Mouse (Mus musculus): ENCODE measurements around the gene Kdelr3. TPM values are rescaled to one million over a fixed set of nuclear protein-coding genes. Genes with fewer than 3 reads are reported as not detected.
A peak's percentile ranks its signal among the peaks of the same experiment; 100 is the strongest.

The Kdelr3 gene
- total RNA-seq, 2 experiments from 2014 or later: 0.12 to 0.21 TPM

DNA sequence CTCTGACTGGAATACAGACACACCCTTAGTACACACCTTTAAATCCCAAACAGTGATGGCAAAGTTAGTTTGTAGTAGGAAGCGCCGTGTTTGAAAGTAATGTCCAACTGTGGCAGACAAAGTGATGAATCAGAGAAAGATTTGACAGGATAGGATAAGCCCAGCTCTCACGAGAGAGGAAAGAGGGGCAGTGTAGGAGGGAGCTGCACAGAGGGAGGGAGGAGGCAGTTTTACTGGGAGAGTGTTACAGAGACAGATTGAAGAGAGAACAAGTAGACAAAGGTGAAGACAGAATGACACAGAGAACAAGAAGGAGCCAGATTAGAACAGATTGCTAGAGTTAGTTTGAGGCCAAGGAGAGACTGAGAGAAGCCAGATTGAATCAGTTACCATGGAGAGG is 43.4 kb downstream of the Kdelr3 start:
- no peak for ATAC-seq (replicated peaks; ENCODE audit: poor library complexity)

DNA sequence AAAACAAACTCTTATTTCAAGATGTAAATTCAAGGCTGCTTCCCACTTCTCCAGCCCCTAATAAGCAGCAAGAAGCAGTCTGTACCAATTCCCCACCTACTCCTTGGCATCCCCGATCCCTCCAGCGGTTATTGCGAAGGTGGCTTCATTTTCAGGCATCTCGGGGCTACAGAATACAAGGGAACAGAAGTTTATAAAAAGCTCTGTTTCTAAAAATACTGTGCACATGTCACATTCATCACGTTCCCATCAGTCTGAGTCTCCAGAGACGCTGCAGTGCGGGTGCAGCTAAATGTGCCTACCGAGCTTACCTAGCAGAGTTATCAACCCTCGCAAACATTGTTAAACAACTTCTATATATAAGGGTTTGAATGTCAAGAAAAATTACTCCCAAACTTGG is 46.2 kb downstream of the Kdelr3 start:
- ATAC-seq (replicated peaks; ENCODE audit: poor library complexity): no peak

DNA sequence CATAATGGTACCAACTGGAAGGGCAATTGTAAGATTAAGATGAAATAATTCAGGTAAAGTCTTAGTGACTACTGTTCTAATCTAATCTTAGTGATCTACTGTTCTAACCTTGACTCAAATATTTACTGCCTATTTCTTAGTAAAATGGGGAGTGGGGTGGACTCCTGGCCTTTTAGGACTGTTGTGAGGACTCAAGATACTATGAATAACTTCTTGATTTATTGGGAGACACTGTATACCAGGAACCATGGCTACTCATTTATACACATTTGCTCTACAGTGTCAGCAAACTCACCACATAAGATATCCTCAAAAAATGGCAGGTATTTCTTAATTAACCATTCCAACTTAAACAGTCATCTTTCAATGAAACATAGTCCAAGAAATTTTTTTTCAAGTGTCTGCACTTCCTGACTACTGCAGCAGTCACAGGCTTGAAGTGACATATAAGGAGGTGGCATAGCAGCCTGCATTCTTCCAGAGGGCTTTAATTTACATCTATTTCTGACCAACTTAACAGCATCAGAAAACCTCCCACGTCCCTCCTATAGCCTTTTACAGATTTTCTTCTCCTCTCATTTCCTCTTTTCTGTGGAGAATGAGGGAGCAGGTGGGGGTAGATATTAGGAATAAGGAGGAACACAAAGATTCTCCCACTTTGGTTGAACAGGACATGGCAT is 59.5 kb downstream of the Kdelr3 start:
- no peak for ATAC-seq (replicated peaks; ENCODE audit: poor library complexity)

DNA sequence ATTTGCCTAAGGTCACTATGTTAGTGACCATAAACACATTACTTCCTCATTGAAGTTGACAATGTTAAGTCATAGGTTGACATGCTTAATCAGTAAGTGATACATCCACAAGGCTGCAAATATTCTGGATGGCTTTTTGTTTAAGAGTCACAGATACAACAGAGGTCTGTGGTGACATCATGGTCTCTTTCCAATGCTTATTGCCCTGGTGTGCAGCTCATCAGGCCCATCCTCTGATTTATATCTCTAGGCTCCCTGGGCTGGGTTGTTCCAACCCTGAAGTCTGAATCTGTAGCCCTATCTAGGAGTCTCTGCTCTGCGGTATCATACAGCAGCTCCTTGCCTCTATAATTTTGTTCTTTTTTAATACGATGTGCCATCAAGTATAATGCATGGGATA is 60.7 kb downstream of the Kdelr3 start:
- peak; percentile 37; the same call in 1 of the 2 replicates for ATAC-seq (replicated peaks; ENCODE audit: poor library complexity)

Other genes starting within 250 kb of the Kdelr3 start
- gene Baiap2l2, start 230.9 kb upstream of the Kdelr3 start, total RNA-seq (2015): 0.27 and 0.34 TPM in 2 replicates
- gene Baiap2l2, start 230.9 kb upstream of the Kdelr3 start, total RNA-seq (2017): not detected in 2 replicates
- gene Pla2g6, start 188.0 kb upstream of the Kdelr3 start, total RNA-seq (2015): 6.9 and 8.4 TPM in 2 replicates
- 6.6 and 6.9 TPM in 2 replicates for gene Pla2g6, start 188.0 kb upstream of the Kdelr3 start, total RNA-seq (2017)
- gene Maff, start 169.8 kb upstream of the Kdelr3 start, total RNA-seq (2015): 3.2 and 3.9 TPM in 2 replicates
- gene Maff, start 169.8 kb upstream of the Kdelr3 start, total RNA-seq (2017): 1.5 and 1.7 TPM in 2 replicates
- 12.0 and 12.2 TPM in 2 replicates for gene Tmem184b, start 112.8 kb upstream of the Kdelr3 start, total RNA-seq (2015)
- gene Tmem184b, start 112.8 kb upstream of the Kdelr3 start, total RNA-seq (2017): 4.0 and 4.3 TPM in 2 replicates
- gene Csnk1e, start 60.8 kb upstream of the Kdelr3 start, total RNA-seq (2015): 32.0 and 45.6 TPM in 2 replicates
- 29.1 and 30.7 TPM in 2 replicates for gene Csnk1e, start 60.8 kb upstream of the Kdelr3 start, total RNA-seq (2017)
- gene Kcnj4, start 11.2 kb upstream of the Kdelr3 start, total RNA-seq (2015): not detected in 2 replicates
- not detected in 2 replicates for gene Kcnj4, start 11.2 kb upstream of the Kdelr3 start, total RNA-seq (2017)
- 87.0 and 97.1 TPM in 2 replicates for gene Ddx17, start 30.3 kb downstream of the Kdelr3 start, total RNA-seq (2015)
- gene Ddx17, start 30.3 kb downstream of the Kdelr3 start, total RNA-seq (2017): 129 and 165 TPM in 2 replicates
- gene Dmc1, start 88.7 kb downstream of the Kdelr3 start, total RNA-seq (2015): 3.4 and 3.5 TPM in 2 replicates
- 2.9 and 4.0 TPM in 2 replicates for gene Dmc1, start 88.7 kb downstream of the Kdelr3 start, total RNA-seq (2017)
- gene Fam227a, start 142.5 kb downstream of the Kdelr3 start, total RNA-seq (2015): 0.61 and 1.5 TPM in 2 replicates
- 0.92 and 1.4 TPM in 2 replicates for gene Fam227a, start 142.5 kb downstream of the Kdelr3 start, total RNA-seq (2017)
- 13.8 and 19.0 TPM in 2 replicates for gene Cby1, start 142.8 kb downstream of the Kdelr3 start, total RNA-seq (2015)
- 47.9 and 65.2 TPM in 2 replicates for gene Cby1, start 142.8 kb downstream of the Kdelr3 start, total RNA-seq (2017)
- gene Tomm22, start 154.4 kb downstream of the Kdelr3 start, total RNA-seq (2015): 197 and 207 TPM in 2 replicates
- 85.1 and 112 TPM in 2 replicates for gene Tomm22, start 154.4 kb downstream of the Kdelr3 start, total RNA-seq (2017)
- gene Josd1, start 171.5 kb downstream of the Kdelr3 start, total RNA-seq (2015): 16.0 and 18.9 TPM in 2 replicates
- gene Josd1, start 171.5 kb downstream of the Kdelr3 start, total RNA-seq (2017): 25.1 and 26.2 TPM in 2 replicates
- gene Gtpbp1, start 174.4 kb downstream of the Kdelr3 start, total RNA-seq (2015): 31.0 and 34.5 TPM in 2 replicates
- 48.2 and 58.6 TPM in 2 replicates for gene Gtpbp1, start 174.4 kb downstream of the Kdelr3 start, total RNA-seq (2017)
- gene Sun2, start 226.1 kb downstream of the Kdelr3 start, total RNA-seq (2015): 83.4 and 84.0 TPM in 2 replicates
- gene Sun2, start 226.1 kb downstream of the Kdelr3 start, total RNA-seq (2017): 225 and 233 TPM in 2 replicates

All from megakaryocyte progenitor cell, adult 5-6 weeks (primary cell).